Mouse (Mus musculus) left cerebral cortex, adult 2 months (tissue): ENCODE results near the gene Slc20a1. TPM values are rescaled to one million over a fixed set of nuclear protein-coding genes. Genes with fewer than 3 reads are reported as not detected.

Experiments used
- DNase-seq, 2 experiments: peaks; one replicate each; pipeline ENCODE4 v3.0.0; 2021 to 2022; ENCODE audit warnings: low spot score in 2 of 2, mixed read lengths in 1 of 2; ENCODE audit errors: extremely low spot score in 1 of 2
- H3K27ac ChIP-seq: fragments of 200-600 bp; 2 replicates; pipeline ENCODE4 v1.8.1; 2022
- H3K4me3 ChIP-seq: fragments of 200-600 bp; 2 replicates; pipeline ENCODE4 v1.8.1; 2022
- CTCF ChIP-seq: fragments of 200-600 bp; IDR thresholded peaks from 2 replicates; pipeline ENCODE4 v1.8.1; 2022; ENCODE audit warnings: antibody characterized with exemption, mild to moderate bottlenecking, moderate library complexity
- intact Hi-C: fragments of 180-260 bp; cut with DNase I; formaldehyde crosslinking; loops from one replicate; pipeline ENCODE4 v1.15.1; 2025
- total RNA-seq, 2 experiments: library from RNA; stranded (reverse); gene quantifications; 2 replicates each; pipeline ENCODE4 v1.2.3; 2021

Gene Slc20a1
- total RNA-seq, 2 experiments from 2014 or later = 161 to 164 TPM

- Histone ChIP-seq H3K4me3 (no peak overlapping the region), H3K27ac (peak overlapping the region; percentile 61)
- peak in 1 of 2 experiments; percentile 39 for DNase-seq
- no peak for TF ChIP-seq CTCF
- intact Hi-C loops = loop anchor here (10.0 kb wide), 1 partner anchor 248 kb away; the partner anchor contains the start of gene Zc3h8
These were observed 6.0 kb upstream of the Slc20a1 start for GRCm38 (mm10) chr2:129192392-129193150.

GRCm38 (mm10) chr2:129196317-129196716 lies 2.2 kb upstream of the Slc20a1 start:
- Histone ChIP-seq H3K4me3 (no peak overlapping the region), H3K27ac (no peak overlapping the region)
- TF ChIP-seq CTCF = no peak
- intact Hi-C loops = loop anchor here (10.0 kb wide), 1 partner anchor 252 kb away; the partner anchor contains the start of gene Zc3h8
- DNase-seq = no peak

GRCm38 (mm10) chr2:129197197-129197596 lies 1.4 kb upstream of the Slc20a1 start:
- peak overlapping the region; percentile 98 for H3K27ac ChIP-seq
- intact Hi-C loops = loop anchor here (10.0 kb wide), 1 partner anchor 252 kb away; the partner anchor contains the start of gene Zc3h8
- no peak for DNase-seq
- no peak overlapping the region; the same call in 1 of the 2 replicates for H3K4me3 ChIP-seq
- no peak for TF ChIP-seq CTCF

GRCm38 (mm10) chr2:129197843-129198435 lies 625 bp upstream of the Slc20a1 start:
- intact Hi-C loops = loop anchor here (2.0 to 10.0 kb wide), 3 partner anchors 69 to 253 kb away; partner anchors contain the start of genes Chchd5 and Zc3h8
- Histone ChIP-seq H3K4me3 (peak overlapping the region; percentile 86), H3K27ac (peak overlapping the region; percentile 98)
- TF ChIP-seq CTCF = no peak; the same call in 1 of the 2 replicates
- no peak for DNase-seq

GRCm38 (mm10) chr2:129199328-129200085 lies 943 bp downstream of the Slc20a1 start:
- intact Hi-C loops = loop anchor here (2.0 to 10.0 kb wide), 3 partner anchors 71 to 255 kb away; partner anchors contain the start of genes Chchd5 and Zc3h8
- peak; percentile 32 to 36 for DNase-seq
- Histone ChIP-seq H3K27ac (peak overlapping the region; percentile 98), H3K4me3 (peak overlapping the region; percentile 86)
- no peak for TF ChIP-seq CTCF

- no peak overlapping the region for H3K27ac ChIP-seq
- intact Hi-C loops = no loop called here
- H3K4me3 ChIP-seq = no peak overlapping the region
- DNase-seq = no peak
- TF ChIP-seq CTCF = no peak
These were observed 6.4 kb downstream of the Slc20a1 start for GRCm38 (mm10) chr2:129205000-129205399.

- Histone ChIP-seq H3K27ac (peak overlapping the region; percentile 12), H3K4me3 (no peak overlapping the region)
- TF ChIP-seq CTCF = no peak
- intact Hi-C loops = no loop called here
- DNase-seq = no peak
These were observed 8.3 kb downstream of the Slc20a1 start for GRCm38 (mm10) chr2:129206824-129207223.

- intact Hi-C loops = no loop called here
- no peak overlapping the region for H3K4me3 ChIP-seq
- DNase-seq = no peak
- no peak overlapping the region for H3K27ac ChIP-seq
- no peak for TF ChIP-seq CTCF
These were observed 9.7 kb downstream of the Slc20a1 start for GRCm38 (mm10) chr2:129208181-129208746.

GRCm38 (mm10) chr2:129210089-129210749 lies 11.7 kb downstream of the Slc20a1 start:
- Histone ChIP-seq H3K4me3 (no peak overlapping the region), H3K27ac (no peak overlapping the region)
- intact Hi-C loops = no loop called here
- DNase-seq = no peak
- no peak for TF ChIP-seq CTCF

- Histone ChIP-seq H3K27ac (no peak overlapping the region), H3K4me3 (no peak overlapping the region)
- intact Hi-C loops = no loop called here
- DNase-seq = no peak
- peak; percentile 27 for TF ChIP-seq CTCF
These were observed 12.7 kb downstream of the Slc20a1 start for GRCm38 (mm10) chr2:129211255-129211654.

GRCm38 (mm10) chr2:129211957-129212356 lies 13.4 kb downstream of the Slc20a1 start:
- intact Hi-C loops = no loop called here
- no peak for DNase-seq
- TF ChIP-seq CTCF = no peak
- no peak overlapping the region for H3K27ac ChIP-seq
- H3K4me3 ChIP-seq = no peak overlapping the region
